Mouse (Mus musculus) Patski (cell line): Measurements from ENCODE around the gene Hoxc5. TPM values are rescaled to one million over a fixed set of nuclear protein-coding genes. Genes with fewer than 3 reads are reported as not detected.
A peak's percentile ranks its signal among the peaks of the same experiment; 100 is the strongest.

Source experiments
- ATAC-seq: fragments of 100-300 bp; one replicate; pipeline ENCODE4 v1.8.0; 2021
- CTCF ChIA-PET: fragments of 350-600 bp; sonication (Branson Sonifier 250); formaldehyde crosslinking; loops from one replicate; lab custom pipeline; 2022; ENCODE audit warnings: inconsistent platforms; lab: Charles Lee
- POLR2A ChIA-PET: fragments of 350-600 bp; sonication (Branson Sonifier 250); formaldehyde crosslinking; loops from one replicate; lab custom pipeline; 2022; ENCODE audit warnings: antibody characterized with exemption, inconsistent platforms; lab: Charles Lee
- DNase-seq: peaks from one replicate; pipeline ENCODE4 v3.0.0-alpha.2; 2011; ENCODE audit warnings: low read depth, low spot score
- H3K27me3 ChIP-seq: fragments of 371-371 bp; one replicate; pipeline ENCODE4 v1.5.1; 2021
- CTCF ChIP-seq: fragments of 100-300 bp; IDR thresholded peaks from one replicate; pipeline ENCODE4 v1.5.1; 2021
- in situ Hi-C: fragments of 300-500 bp; cut with MboI; formaldehyde crosslinking; loops from 3 replicates; pipeline ENCODE4 v1.11.1; 2018; ENCODE audit warnings: low pct_unique_long_range_greater_than_20kb, mixed read lengths
- polyA plus RNA-seq: library from polyadenylated mRNA; unstranded; gene quantifications from one replicate; pipeline ENCODE4 v1.2.3, GENCODE M21; 2021

Gene Hoxc5
- polyA plus RNA-seq, 1 experiment from 2014 or later, result 0.56 TPM

DNA sequence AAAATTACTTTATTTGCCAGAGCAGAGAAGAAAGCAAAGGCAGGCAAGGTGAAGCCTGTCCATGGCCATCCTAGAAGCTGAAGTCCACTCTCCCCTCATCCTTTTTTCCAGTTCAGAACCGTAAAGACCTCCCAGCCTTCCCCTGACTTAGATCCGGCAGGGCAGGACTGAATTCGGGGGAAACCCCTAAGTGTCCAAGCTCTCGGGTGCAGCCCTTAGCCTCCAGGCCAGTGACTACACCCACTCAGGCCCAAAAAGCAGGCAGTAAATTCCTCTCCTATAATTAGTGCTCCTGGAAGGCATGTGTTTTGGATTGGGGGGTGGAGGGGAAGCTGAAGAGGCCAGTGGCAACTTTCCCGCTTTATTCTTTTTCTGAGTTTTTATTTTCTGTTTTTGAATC lies 38.6 kb downstream of the Hoxc5 start:
- no peak for TF ChIP-seq CTCF
- in situ Hi-C loops, result no loop called here
- ChIA-PET POLR2A (no interaction called here), CTCF (interaction anchor here (1.0 to 4.3 kb wide), 5 partner anchors 8 to 172 kb away, joined by 3 to 19 read pairs (median 11); partner anchors contain the start of gene Hoxc10)
- ATAC-seq (no peak), DNase-seq (no peak)
- H3K27me3 ChIP-seq, result no peaks in the 10 kb centered on the region

- H3K27me3 ChIP-seq, result no peaks in the 10 kb centered on the region
- no peak for ATAC-seq
- in situ Hi-C loops, result no loop called here
- ChIA-PET POLR2A (interaction anchor here (0.5 kb wide), 1 partner anchor 17 kb away, joined by 5 read pairs; no protein-coding TSS in a partner anchor), CTCF (interaction anchor here (1.0 to 4.3 kb wide), 4 partner anchors 40 to 171 kb away, joined by 3 to 19 read pairs (median 8); partner anchors contain the start of gene Hoxc10)
- DNase-seq, result no peak
- no peak for TF ChIP-seq CTCF
Observed at GRCm38 (mm10) chr15:103006326-103006725, 39.1 kb downstream of the Hoxc5 start.

GRCm38 (mm10) chr15:103009265-103010111 lies 42.2 kb downstream of the Hoxc5 start:
- no peak for TF ChIP-seq CTCF
- ATAC-seq (no peak), DNase-seq (no peak)
- in situ Hi-C loops, result loop anchor here (5.0 to 10.0 kb wide), 2 partner anchors 118 to 155 kb away; partner anchors contain the start of gene Smug1
- H3K27me3 ChIP-seq, result no peaks in the 10 kb centered on the region
- POLR2A ChIA-PET, result no interaction called here
- CTCF ChIA-PET, result interaction anchor here (1.5 to 2.4 kb wide), 2 partner anchors 156 to 163 kb away, joined by 4 to 7 read pairs; no protein-coding TSS in a partner anchor

- in situ Hi-C loops, result loop anchor here (5.0 to 10.0 kb wide), 2 partner anchors 117 to 155 kb away; partner anchors contain the start of gene Smug1
- DNase-seq (no peak), ATAC-seq (no peak)
- no peaks in the 10 kb centered on the region for H3K27me3 ChIP-seq
- CTCF ChIA-PET, result interaction anchor here (1.1 to 2.4 kb wide), 4 partner anchors 111 to 162 kb away, joined by 3 to 7 read pairs (median 4); no protein-coding TSS in a partner anchor
- no peak for TF ChIP-seq CTCF
- POLR2A ChIA-PET, result no interaction called here
Observed at GRCm38 (mm10) chr15:103010112-103010846, 43.0 kb downstream of the Hoxc5 start.

DNA sequence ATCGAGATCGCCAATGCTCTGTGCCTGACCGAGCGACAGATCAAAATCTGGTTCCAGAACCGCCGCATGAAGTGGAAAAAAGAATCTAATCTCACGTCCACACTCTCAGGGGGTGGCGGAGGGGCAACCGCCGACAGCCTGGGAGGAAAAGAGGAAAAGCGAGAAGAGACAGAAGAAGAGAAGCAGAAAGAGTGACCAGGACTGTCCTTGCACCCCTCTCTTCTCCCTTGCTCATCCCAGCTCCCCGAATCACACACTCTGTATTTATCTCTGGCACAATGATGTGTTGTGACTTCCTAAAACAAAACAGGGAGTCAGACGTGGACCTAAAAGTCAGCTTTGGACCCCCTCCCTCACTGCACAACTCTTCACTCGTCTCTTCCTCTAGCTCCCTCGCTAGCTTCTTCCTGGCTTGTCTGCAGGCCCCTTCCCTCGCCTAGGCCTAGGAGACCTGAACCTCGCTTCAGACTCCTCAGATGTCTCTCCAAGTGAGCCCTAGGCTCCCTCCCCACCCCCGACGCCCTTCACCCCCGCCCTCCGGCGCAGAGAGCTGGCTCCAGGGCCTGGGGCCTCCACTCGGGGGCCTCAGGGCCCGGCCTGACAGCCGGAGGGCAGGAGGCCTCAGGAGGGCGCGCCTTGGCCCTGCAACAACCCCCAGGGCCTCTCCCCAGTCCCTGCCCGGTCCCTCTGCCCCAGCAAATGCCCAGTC lies 43.8 kb downstream of the Hoxc5 start:
- no peak for TF ChIP-seq CTCF
- ATAC-seq (no peak), DNase-seq (no peak)
- CTCF ChIA-PET, result interaction anchor here (1.1 to 2.4 kb wide), 3 partner anchors 110 to 161 kb away, joined by 3 to 7 read pairs (median 4); no protein-coding TSS in a partner anchor
- POLR2A ChIA-PET, result no interaction called here
- in situ Hi-C loops, result loop anchor here (5.0 to 10.0 kb wide), 2 partner anchors 116 to 154 kb away; partner anchors contain the start of gene Smug1
- H3K27me3 ChIP-seq, result no peaks in the 10 kb centered on the region

DNA sequence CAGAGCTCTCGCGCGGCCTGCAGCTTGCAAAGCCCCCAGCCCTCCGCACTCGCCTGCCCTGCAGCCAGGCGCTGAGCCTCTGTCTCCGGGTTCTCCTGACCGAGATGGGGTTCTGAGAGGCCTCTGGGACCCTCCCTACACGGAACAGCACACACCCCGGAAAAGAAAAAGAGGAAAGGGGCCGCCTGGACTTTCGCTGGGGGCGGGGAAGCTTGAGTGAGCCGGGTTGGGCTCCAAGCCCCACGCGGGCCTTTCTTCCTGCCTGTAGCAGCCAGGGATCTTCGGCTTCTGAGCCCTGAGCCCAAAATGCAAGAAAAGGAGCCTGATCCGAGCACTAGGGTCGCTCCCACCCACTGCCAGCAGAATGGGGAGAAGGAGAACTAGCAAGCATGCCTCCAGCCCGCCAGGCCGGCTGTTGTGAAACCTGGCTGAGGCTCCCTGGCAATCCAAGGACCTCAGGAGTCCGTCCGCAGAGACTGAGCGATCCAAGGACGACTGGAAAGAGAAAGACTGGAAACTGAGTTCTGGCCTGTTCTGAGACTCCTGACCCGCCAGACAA lies 44.8 kb downstream of the Hoxc5 start:
- in situ Hi-C loops, result loop anchor here (5.0 to 10.0 kb wide), 2 partner anchors 115 to 153 kb away; partner anchors contain the start of gene Smug1
- no peak for DNase-seq
- ChIA-PET CTCF (interaction anchor here (2.4 kb wide), 1 partner anchor 160 kb away, joined by 7 read pairs; no protein-coding TSS in a partner anchor), POLR2A (no interaction called here)
- no peak for TF ChIP-seq CTCF
- ATAC-seq, result no peak
- H3K27me3 ChIP-seq, result no peaks in the 10 kb centered on the region

- ChIA-PET POLR2A (interaction anchor here (1.0 kb wide), 1 partner anchor 152 kb away, joined by 4 read pairs; no protein-coding TSS in a partner anchor), CTCF (interaction anchor here (0.8 to 2.1 kb wide), 22 partner anchors 9 to 176 kb away, joined by 3 to 15 read pairs (median 4); partner anchors contain the start of gene Smug1)
- DNase-seq (no peak), ATAC-seq (no peak)
- no peaks in the 10 kb centered on the region for H3K27me3 ChIP-seq
- peak; percentile 87 for TF ChIP-seq CTCF
- in situ Hi-C loops, result loop anchor here (5.0 to 10.0 kb wide), 2 partner anchors 114 to 151 kb away; partner anchors contain the start of gene Smug1
Observed at GRCm38 (mm10) chr15:103013238-103013984, 46.2 kb downstream of the Hoxc5 start.

DNA sequence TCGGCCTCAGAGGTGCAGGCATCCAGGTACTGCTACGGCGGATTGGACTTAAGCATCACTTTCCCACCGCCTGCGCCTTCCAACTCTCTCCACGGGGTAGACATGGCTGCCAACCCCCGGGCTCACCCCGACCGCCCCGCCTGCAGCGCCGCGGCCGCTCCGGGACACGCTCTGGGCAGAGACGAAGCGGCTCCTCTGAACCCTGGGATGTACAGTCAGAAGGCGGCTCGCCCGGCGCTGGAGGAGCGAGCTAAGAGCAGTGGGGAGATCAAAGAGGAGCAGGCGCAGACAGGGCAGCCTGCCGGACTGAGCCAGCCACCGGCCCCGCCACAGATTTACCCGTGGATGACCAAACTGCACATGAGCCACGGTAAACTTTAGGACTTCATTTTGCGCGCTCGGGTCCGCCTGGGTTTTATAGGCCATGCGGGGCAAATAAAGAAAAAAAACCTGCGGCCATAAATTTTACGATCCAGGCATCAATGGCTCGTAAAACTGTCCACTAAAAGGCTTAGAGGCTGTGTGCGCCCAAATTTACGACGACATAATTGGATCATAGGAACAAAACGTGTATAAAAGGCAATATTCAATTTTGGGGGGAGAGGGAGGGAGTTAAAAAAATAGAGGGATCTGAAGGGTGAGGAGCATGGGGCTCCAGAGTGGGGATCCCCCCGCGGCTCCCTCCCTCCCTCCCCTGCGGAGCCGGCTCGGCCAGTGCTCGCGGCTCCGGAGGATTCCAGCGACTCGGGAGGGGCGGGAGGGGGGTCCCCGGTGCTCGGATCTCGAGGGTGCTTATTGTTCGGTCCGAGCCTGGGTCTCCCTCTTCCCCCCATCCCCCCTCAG lies 47.1 kb downstream of the Hoxc5 start:
- DNase-seq, result no peak
- ChIA-PET POLR2A (no interaction called here), CTCF (interaction anchor here (1.0 to 2.1 kb wide), 11 partner anchors 10 to 163 kb away, joined by 3 to 15 read pairs (median 6); no protein-coding TSS in a partner anchor)
- no peak for TF ChIP-seq CTCF
- in situ Hi-C loops, result loop anchor here (5.0 to 10.0 kb wide), 2 partner anchors 113 to 150 kb away; partner anchors contain the start of gene Smug1
- H3K27me3 ChIP-seq, result no peaks in the 10 kb centered on the region
- ATAC-seq, result peak; percentile 17
